Mouse (Mus musculus): ENCODE results near the gene Cd2. TPM values are rescaled to one million over a fixed set of nuclear protein-coding genes. Genes with fewer than 3 reads are reported as not detected.

Gene Cd2
- total RNA-seq, 2 experiments from 2014 or later = not detected

DNA sequence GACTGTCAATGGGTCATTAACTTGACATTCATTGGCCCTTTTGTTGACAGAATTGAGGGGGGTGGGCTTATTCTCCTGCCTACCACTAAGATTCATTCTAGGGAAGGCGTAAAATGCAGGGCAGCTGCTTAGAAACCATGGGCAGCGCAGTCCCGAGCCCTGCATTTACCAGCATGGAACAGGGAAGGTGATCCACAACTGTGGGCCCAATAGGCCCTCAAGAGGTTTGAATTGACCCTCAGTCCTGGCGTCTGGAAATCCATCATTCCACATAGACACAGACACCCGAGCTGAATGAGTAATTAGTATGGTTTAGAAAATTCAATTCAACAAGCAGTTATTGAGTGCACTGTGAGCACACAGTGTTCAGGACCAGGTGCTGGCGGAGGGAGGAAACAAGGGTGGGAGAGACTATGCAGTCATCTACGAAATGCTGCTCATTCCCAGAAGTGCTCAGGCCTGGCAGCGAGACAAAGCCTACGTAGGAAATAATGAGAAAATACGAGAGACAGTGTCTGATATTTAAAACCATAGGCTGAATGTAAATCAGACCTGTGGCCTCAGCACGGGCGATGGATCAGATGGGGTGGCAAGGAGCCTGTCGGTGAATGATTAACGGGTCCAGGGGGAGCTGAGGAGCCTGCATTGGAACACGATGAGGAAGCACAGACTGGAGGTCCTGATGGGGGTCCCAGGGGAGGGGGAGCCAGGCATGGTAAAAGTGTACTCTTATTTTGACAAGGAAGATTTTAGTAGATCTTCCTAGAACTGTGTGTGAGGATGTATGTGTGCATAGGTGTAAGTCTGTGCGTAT lies 50.5 kb downstream of the Cd2 start:
- no peak for DNase-seq (ENCODE audit: low spot score in 2 of 2)
- intact Hi-C loops (cut with DNase I) = no loop called here

GRCm38 (mm10) chr3:101236261-101236660 lies 51.5 kb downstream of the Cd2 start:
- intact Hi-C loops (cut with DNase I) = no loop called here
- no peak for DNase-seq (ENCODE audit: low spot score in 2 of 2)

DNA sequence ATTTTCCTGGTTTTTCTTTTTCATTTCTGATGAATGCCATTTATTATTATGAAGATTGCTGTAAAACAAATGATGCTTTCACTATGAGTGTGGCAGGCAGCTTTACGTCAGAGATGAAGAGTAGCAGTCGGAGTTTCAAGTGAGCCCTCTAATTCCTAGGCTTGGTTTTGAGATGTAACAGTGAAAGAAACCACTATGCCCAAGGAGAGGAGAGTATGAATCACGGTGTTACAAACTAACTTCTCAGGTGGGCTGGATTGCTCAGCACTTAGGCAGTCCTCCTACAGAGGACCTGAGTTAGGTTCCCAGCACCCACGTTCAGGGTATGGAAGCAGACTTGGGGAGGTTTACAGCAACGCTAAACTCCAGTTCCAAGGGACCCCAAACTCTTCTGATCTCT lies 52.4 kb downstream of the Cd2 start:
- DNase-seq (ENCODE audit: low spot score in 2 of 2) = no peak
- intact Hi-C loops (cut with DNase I) = no loop called here

DNA sequence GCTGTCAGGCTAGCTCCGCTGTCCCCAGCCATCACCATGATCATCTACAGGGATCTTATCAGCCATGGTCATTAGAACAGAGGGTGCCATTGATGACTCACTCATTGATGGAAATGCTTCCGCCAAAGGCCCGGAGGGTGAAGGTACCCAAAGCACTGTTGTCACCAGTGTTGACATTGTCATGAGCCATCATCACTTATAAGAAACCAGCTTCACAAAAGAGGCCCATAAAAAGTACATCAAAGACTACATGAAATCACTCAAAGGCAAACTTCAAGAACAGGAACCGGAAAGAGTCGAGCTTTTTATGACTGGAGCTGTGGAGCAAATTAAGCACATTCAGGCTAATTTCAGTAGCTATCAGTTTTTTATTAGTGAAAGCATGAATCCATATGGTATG lies 54.3 kb downstream of the Cd2 start:
- intact Hi-C loops (cut with DNase I) = no loop called here

DNA sequence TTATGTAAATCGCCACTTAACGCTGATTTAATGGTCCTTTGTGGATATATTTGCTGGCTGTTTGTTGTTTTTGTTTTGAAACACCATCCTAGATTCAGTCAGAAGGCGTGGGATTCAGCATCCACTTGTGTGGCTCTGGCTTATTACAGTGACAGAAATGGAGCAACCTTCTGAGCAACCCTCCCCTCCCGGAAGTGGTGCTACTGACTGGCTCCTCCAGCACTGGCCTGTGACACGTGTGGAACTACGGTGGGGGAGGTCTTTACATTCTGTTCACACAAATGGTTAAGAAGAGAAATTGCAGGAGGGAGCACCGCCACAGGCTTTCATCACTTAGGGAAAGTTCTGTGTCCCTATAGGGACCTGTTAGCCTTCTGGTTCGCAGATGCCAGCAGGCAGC lies 55.2 kb downstream of the Cd2 start:
- intact Hi-C loops (cut with DNase I) = no loop called here
- no peak for DNase-seq (ENCODE audit: low spot score in 2 of 2)

More for the DNA sequence above, 54.3 kb downstream of the Cd2 start:
- no peak for DNase-seq (ENCODE audit: low spot score in 2 of 2)

- intact Hi-C loops (cut with DNase I) = no loop called here
- no peak for DNase-seq (ENCODE audit: low spot score in 2 of 2)
Measured at GRCm38 (mm10) chr3:101230201-101230600, 57.5 kb downstream of the Cd2 start.

DNA sequence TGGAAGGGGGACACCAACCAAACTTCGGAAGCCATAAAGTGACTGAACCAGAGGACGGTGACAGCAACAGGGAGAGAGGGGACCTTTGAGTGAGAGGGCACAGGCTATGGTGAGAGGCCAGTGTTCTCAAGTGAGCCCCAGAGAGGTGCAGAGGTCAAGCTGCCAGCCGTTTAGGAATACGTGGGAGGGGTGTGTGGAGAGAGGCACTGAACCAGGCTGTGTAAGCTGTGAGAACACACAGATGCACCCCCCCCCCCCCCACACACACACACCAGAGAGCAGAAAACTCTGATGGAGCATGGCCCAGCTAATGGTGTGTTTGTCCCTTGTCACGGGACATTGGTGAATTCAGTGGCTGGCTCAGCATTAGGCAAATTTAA lies 58.2 kb downstream of the Cd2 start:
- intact Hi-C loops (cut with DNase I) = no loop called here
- no peak for DNase-seq (ENCODE audit: low spot score in 2 of 2)

- intact Hi-C loops (cut with DNase I) = no loop called here
- no peak for DNase-seq (ENCODE audit: low spot score in 2 of 2)
Measured at GRCm38 (mm10) chr3:101228868-101229550, 58.7 kb downstream of the Cd2 start.

- intact Hi-C loops (cut with DNase I) = no loop called here
- no peak for DNase-seq (ENCODE audit: low spot score in 2 of 2)
Measured at GRCm38 (mm10) chr3:101228066-101228465, 59.7 kb downstream of the Cd2 start.

Other genes starting within 250 kb of the Cd2 start
- 10 to 100 TPM; 40.8 to 47.1 TPM for gene Ptgfrn, start 177.7 kb downstream of the Cd2 start, total RNA-seq (2021)
- gene Igsf3, start 89.1 kb upstream of the Cd2 start, total RNA-seq (2021) = 10 to 100 TPM; 26.5 to 28.2 TPM